Mouse (Mus musculus) midbrain, embryonic 15.5 days (tissue): ENCODE results near the gene Vwc2. TPM values are rescaled to one million over a fixed set of nuclear protein-coding genes. Genes with fewer than 3 reads are reported as not detected.
A peak's percentile ranks its signal among the peaks of the same experiment; 100 is the strongest.

ENCODE experiments used
- ATAC-seq: fragments of 200-750 bp; cut with Nextera tagmentation; replicated peaks from 2 replicates; pipeline ENCODE4 v1.8.0; 2017; ENCODE audit warnings: moderate TSS enrichment
- H3K27ac ChIP-seq: fragments of 300-500 bp; sonication (generic); 2 replicates; pipeline ENCODE4 v1.5.1; 2015; ENCODE audit warnings: mild to moderate bottlenecking, inconsistent platforms
- H3K27me3 ChIP-seq: fragments of 300-500 bp; sonication (generic); replicated peaks from 2 replicates; pipeline ENCODE4 v1.6.1; 2015; ENCODE audit warnings: inconsistent platforms
- H3K36me3 ChIP-seq: fragments of 300-500 bp; sonication (generic); replicated peaks from 2 replicates; pipeline ENCODE4 v1.6.1; 2015; ENCODE audit warnings: inconsistent platforms
- H3K4me1 ChIP-seq: fragments of 300-500 bp; sonication (generic); 2 replicates; pipeline ENCODE4 v1.6.1; 2015; ENCODE audit warnings: inconsistent platforms
- H3K4me2 ChIP-seq: fragments of 300-500 bp; sonication (generic); 2 replicates; pipeline ENCODE4 v1.6.1; 2015; ENCODE audit warnings: inconsistent platforms, mild to moderate bottlenecking, moderate library complexity
- H3K4me3 ChIP-seq: fragments of 300-500 bp; sonication (generic); 2 replicates; pipeline ENCODE4 v1.5.1; 2015; ENCODE audit warnings: mild to moderate bottlenecking, inconsistent platforms
- H3K9ac ChIP-seq: fragments of 300-500 bp; sonication (generic); 2 replicates; pipeline ENCODE4 v1.6.1; 2015; ENCODE audit warnings: mild to moderate bottlenecking, inconsistent platforms
- H3K9me3 ChIP-seq: fragments of 300-500 bp; sonication (generic); 2 replicates; pipeline ENCODE4 v1.6.1; 2016; ENCODE audit warnings: inconsistent platforms
- WGBS: fragments of 180-500 bp; shearing (Covaris S2); methylation state at CpG from one replicate; pipeline ENCODE4 v1.1.7; 2015; ENCODE audit warnings: mixed read lengths; 5-methylcytosine and 5-hydroxymethylcytosine counted together
- polyA plus RNA-seq: library from polyadenylated mRNA; unstranded; fragments of >200 nt; fragmentation: Nextera tagmentation; extraction: Ambion mirVana; gene quantifications from 2 replicates; pipeline ENCODE4 v1.2.1, GENCODE M21; 2015

Vwc2 gene
- 9.2 and 9.5 TPM in 2 replicates for polyA plus RNA-seq

DNA sequence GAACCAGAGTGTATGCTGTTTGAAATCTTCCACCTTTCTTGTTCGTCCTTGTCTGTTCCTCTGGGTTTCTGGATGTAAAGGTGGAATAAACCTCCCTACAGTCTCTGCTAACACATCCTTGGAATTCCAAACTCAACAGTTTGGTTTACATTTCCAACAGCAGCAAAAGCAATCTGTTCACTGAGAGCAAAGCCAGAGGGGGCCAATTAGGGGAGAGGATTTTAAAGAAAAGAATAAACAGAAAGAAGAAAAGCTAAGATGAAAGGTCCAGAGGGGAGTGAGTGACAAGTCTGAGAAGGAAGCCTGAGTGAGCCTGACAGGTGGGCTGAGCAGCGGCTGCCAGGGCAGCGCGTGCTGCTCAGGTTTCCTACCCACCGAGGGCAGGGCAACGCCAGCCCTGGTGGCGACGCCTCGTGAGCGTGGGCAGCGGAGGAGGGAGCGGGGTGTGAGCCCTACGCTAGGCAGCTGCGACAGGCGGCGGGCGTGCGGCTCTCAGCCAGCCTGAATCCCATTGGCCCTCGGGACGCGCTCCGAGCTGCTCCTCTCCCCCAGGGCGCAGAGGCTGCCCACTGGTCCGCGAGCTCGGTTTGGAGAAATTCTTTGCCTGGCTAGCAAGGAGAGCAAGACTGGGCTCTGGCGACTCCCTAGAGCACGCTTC, at the start of gene Vwc2:
Gene Vwc2 (plus strand): TSS at position 648 of the 658 bp plus-strand sequence.
- Histone ChIP-seq H3K4me1 (peaks cover 26% of the 10 kb centered on the region), H3K36me3 (no peaks in the 10 kb centered on the region), H3K27ac (peak within 1 kb of the TSS; percentile 40), H3K9ac (peak within 1 kb of the TSS; percentile 57), H3K27me3 (peaks cover 25% of the 10 kb centered on the region), H3K4me3 (peak within 1 kb of the TSS; percentile 66), H3K9me3 (no peaks in the 10 kb centered on the region), H3K4me2 (peak within 1 kb of the TSS; percentile 96)
- under 1% methylated on average over 23 of the region's 28 CpGs for WGBS
- peak; percentile 76 for ATAC-seq

- Histone ChIP-seq H3K27me3 (no peaks in the 10 kb centered on the region), H3K4me1 (no peaks in the 10 kb centered on the region), H3K9me3 (peaks cover 4% of the 10 kb centered on the region; the same call in 1 of the 2 replicates), H3K36me3 (no peaks in the 10 kb centered on the region), H3K27ac (no peak overlapping the region), H3K9ac (no peak overlapping the region), H3K4me2 (no peak overlapping the region), H3K4me3 (no peak overlapping the region)
- ATAC-seq, result no peak
- WGBS, result 8% methylated on average over 1 of the region's 1 CpGs
These were observed 25.8 kb upstream of the Vwc2 start for GRCm38 (mm10) chr11:11088162-11088756.

DNA sequence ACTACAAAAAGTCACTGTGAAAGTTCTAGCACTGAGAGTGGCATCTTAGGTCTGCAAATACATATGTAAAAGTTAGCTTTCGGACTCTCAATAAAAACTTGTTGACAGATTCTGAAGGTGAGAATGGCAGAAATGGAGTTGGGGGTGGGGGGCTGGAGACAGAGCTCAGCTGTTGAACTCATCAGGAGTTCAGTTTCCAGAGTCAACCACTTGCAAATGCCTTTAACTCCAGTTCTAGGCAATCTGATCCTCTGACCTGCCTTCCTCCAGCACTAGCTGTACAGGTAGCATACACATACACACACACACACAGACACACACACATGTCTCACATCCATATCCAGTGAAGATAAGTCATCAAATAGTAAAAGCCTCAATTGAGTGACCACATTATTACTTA, 16.4 kb upstream of the Vwc2 start:
- Histone ChIP-seq H3K9ac (no peak overlapping the region), H3K9me3 (no peaks in the 10 kb centered on the region), H3K27ac (no peak overlapping the region), H3K27me3 (no peaks in the 10 kb centered on the region), H3K4me3 (no peak overlapping the region), H3K36me3 (no peaks in the 10 kb centered on the region), H3K4me2 (no peak overlapping the region), H3K4me1 (no peaks in the 10 kb centered on the region)
- WGBS, result 95% methylated on average over 1 of the region's 1 CpGs
- ATAC-seq, result no peak

GRCm38 (mm10) chr11:11098282-11098681, 15.7 kb upstream of the Vwc2 start:
- Histone ChIP-seq H3K36me3 (no peaks in the 10 kb centered on the region), H3K4me1 (no peaks in the 10 kb centered on the region), H3K27me3 (no peaks in the 10 kb centered on the region), H3K27ac (no peak overlapping the region), H3K9me3 (no peaks in the 10 kb centered on the region), H3K9ac (no peak overlapping the region), H3K4me2 (no peak overlapping the region), H3K4me3 (no peak overlapping the region)
- WGBS, result 70% methylated on average over 4 of the region's 4 CpGs
- ATAC-seq, result no peak

- Histone ChIP-seq H3K27ac (no peak overlapping the region), H3K9ac (no peak overlapping the region), H3K27me3 (no peaks in the 10 kb centered on the region), H3K9me3 (no peaks in the 10 kb centered on the region), H3K4me3 (no peak overlapping the region), H3K4me1 (no peaks in the 10 kb centered on the region), H3K36me3 (no peaks in the 10 kb centered on the region), H3K4me2 (no peak overlapping the region)
- no peak for ATAC-seq
- 90% methylated on average over 5 of the region's 5 CpGs for WGBS
These were observed 15.0 kb upstream of the Vwc2 start for GRCm38 (mm10) chr11:11099011-11099410.

DNA sequence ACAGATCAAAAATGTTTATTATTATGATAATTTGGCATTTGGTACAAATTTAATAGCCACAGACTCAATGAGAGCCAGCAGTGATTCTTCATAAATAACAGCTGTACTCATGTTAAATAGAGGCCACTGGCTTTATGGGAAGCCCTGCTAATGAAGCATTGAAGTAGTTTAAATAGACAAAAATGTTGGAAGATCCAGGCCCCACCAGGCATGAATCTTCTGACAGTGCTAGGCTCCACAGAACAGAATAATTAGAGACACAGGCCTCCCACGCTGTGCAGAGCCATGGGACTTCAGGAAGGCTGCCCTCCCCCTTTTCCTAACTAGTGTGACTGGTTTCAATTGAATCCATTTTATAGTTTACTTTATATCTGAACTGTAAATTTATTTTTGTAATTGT, 11.8 kb upstream of the Vwc2 start:
- H3K36me3 ChIP-seq, result no peaks in the 10 kb centered on the region
- H3K4me1 ChIP-seq, result no peaks in the 10 kb centered on the region
- WGBS, result 31% methylated on average over 1 of the region's 1 CpGs
- H3K27ac ChIP-seq, result no peak overlapping the region
- H3K9ac ChIP-seq, result no peak overlapping the region
- no peaks in the 10 kb centered on the region for H3K9me3 ChIP-seq
- no peak overlapping the region for H3K4me3 ChIP-seq
- peak; percentile 75; the same call in 1 of the 2 replicates for ATAC-seq
- no peak overlapping the region for H3K4me2 ChIP-seq
- H3K27me3 ChIP-seq, result no peaks in the 10 kb centered on the region

DNA sequence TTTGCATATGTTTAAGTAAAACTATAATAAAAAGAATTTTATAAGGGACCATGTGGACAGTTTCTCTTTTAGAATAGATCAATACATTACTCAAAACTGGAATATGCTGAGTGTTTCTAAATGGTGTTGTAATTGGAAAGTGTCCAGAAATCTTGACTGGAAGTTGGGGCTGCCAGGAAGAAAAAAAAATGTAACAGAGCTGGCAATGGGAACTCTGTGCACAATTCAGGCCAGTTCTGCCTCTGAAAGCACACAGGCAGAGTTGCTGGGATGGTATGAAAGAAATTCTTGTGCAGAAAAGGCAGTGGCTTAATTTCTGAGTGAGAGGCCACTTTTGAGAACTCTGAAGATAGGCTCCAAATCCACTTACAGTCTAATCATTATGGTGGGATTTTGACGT, 11.4 kb upstream of the Vwc2 start:
- no peak overlapping the region for H3K9ac ChIP-seq
- no peaks in the 10 kb centered on the region for H3K9me3 ChIP-seq
- no peak for ATAC-seq
- H3K27ac ChIP-seq, result no peak overlapping the region
- 31% methylated on average over 1 of the region's 1 CpGs for WGBS
- H3K4me3 ChIP-seq, result no peak overlapping the region
- no peaks in the 10 kb centered on the region for H3K4me1 ChIP-seq
- no peaks in the 10 kb centered on the region for H3K27me3 ChIP-seq
- H3K4me2 ChIP-seq, result no peak overlapping the region
- no peaks in the 10 kb centered on the region for H3K36me3 ChIP-seq

DNA sequence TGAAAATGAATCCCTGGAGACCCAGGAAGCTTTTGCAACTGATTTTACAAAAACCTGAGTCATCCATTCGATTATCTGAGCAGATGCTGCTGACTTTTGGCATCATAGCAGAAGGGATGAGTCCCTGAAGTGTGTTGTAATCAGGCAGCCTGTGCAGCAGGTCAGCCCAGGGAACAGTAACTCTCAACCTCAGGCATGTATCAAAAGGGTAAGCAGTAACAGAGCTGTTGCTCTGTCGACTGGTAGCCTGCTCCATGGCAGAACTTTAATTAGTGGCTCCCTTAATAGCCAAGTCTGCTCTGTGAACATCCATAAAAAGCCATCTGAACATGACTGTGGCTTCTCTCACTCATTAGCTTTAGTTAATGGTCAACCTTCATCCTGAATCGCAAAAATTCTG, 5.1 kb upstream of the Vwc2 start:
- H3K27ac ChIP-seq, result no peak overlapping the region
- H3K9me3 ChIP-seq, result no peaks in the 10 kb centered on the region
- H3K27me3 ChIP-seq, result 0 out of 2 replicates have a peak, but pooled peaks cover 4% of the 10 kb centered on the region
- H3K4me2 ChIP-seq, result no peak overlapping the region
- no peak overlapping the region for H3K4me3 ChIP-seq
- 0 out of 2 replicates have a peak, but pooled peaks cover 6% of the 10 kb centered on the region for H3K4me1 ChIP-seq
- H3K9ac ChIP-seq, result no peak overlapping the region
- ATAC-seq, result no peak
- WGBS, result 69% methylated on average over 3 of the region's 3 CpGs
- H3K36me3 ChIP-seq, result no peaks in the 10 kb centered on the region

DNA sequence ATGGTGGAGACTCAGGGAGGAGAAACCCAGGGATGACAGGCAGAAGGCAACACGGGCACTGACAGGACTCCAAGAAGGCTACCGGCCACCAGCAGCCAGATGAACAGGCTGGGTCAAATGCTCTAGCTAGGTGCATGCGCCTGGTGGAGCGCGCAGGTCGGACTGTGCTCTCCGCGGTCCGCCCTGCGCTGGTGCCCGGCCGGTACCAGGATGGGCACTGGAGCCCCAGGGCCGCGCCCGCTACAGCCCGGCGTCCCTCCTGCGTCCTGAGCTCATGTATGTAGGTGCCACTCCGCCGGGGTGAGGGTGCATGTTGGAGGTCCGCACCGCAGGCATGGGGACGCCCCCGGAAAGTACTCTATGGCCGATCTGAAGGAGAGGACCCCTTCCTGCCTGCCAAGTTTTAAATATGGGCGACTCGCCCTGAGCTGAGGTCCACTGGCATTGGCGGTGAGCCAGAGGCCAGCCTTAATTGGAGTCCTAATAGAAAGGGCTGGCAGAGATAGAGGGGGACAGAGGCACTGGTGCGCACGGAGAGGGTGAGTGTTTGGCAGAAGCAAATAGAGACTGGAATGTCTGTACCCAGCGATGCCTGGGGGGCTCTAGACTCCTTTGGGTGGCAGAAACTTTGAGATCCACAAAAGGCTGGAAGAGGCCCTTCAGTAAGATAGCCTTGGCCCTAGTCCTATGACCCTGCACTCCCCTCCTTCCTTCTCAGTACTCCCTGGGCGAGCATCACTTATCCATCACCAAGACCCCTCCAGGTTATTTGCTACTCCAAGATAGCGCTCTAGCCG, 409 bp downstream of the Vwc2 start:
- WGBS, result 1% methylated on average over 34 of the region's 34 CpGs
- peak; percentile 70 for ATAC-seq
- H3K36me3 ChIP-seq, result no peaks in the 10 kb centered on the region
- peak overlapping the region; percentile 66 for H3K4me3 ChIP-seq
- H3K27ac ChIP-seq, result peak overlapping the region; percentile 40
- H3K4me2 ChIP-seq, result peak overlapping the region; percentile 96
- H3K4me1 ChIP-seq, result peaks cover 26% of the 10 kb centered on the region
- peak overlapping the region; percentile 57 for H3K9ac ChIP-seq
- peaks cover 25% of the 10 kb centered on the region for H3K27me3 ChIP-seq
- H3K9me3 ChIP-seq, result no peaks in the 10 kb centered on the region

GRCm38 (mm10) chr11:11115031-11115647, 1.1 kb downstream of the Vwc2 start:
- 1% methylated on average over 17 of the region's 17 CpGs for whole genome bisulfite sequencing
- ATAC-seq, result no peak; the same call in none of the 2 replicates
- Histone ChIP-seq H3K4me2 (peak overlapping the region; percentile 96), H3K27me3 (peaks cover 25% of the 10 kb centered on the region), H3K9ac (peak overlapping the region; percentile 57), H3K4me3 (peak overlapping the region; percentile 66), H3K4me1 (peaks cover 26% of the 10 kb centered on the region), H3K36me3 (no peaks in the 10 kb centered on the region), H3K9me3 (no peaks in the 10 kb centered on the region), H3K27ac (peak overlapping the region; percentile 57)

GRCm38 (mm10) chr11:11115648-11116590, 1.9 kb downstream of the Vwc2 start:
- H3K4me1 ChIP-seq, result peaks cover 26% of the 10 kb centered on the region
- WGBS, result under 1% methylated on average over 92 of the region's 93 CpGs
- peak overlapping the region; percentile 66 for H3K4me3 ChIP-seq
- peaks cover 25% of the 10 kb centered on the region for H3K27me3 ChIP-seq
- peak; percentile 76 for ATAC-seq
- peak overlapping the region; percentile 57 for H3K27ac ChIP-seq
- H3K9ac ChIP-seq, result peak overlapping the region; percentile 57
- peak overlapping the region; percentile 96 for H3K4me2 ChIP-seq
- H3K36me3 ChIP-seq, result no peaks in the 10 kb centered on the region
- H3K9me3 ChIP-seq, result no peaks in the 10 kb centered on the region
